Mouse (Mus musculus) liver, postnatal 0 days (tissue): ENCODE data around the gene Kalrn.

Experiments used
- CTCF ChIP-seq: sonication (generic); IDR thresholded peaks from 2 replicates; pipeline ENCODE4 v1.5.1; 2016; ENCODE audit warnings: antibody characterized with exemption, low read depth
- EP300 ChIP-seq: IDR thresholded peaks from 2 replicates; pipeline ENCODE4 v1.6.1; 2016; ENCODE audit warnings: antibody characterized with exemption, low read depth, mild to moderate bottlenecking

DNA sequence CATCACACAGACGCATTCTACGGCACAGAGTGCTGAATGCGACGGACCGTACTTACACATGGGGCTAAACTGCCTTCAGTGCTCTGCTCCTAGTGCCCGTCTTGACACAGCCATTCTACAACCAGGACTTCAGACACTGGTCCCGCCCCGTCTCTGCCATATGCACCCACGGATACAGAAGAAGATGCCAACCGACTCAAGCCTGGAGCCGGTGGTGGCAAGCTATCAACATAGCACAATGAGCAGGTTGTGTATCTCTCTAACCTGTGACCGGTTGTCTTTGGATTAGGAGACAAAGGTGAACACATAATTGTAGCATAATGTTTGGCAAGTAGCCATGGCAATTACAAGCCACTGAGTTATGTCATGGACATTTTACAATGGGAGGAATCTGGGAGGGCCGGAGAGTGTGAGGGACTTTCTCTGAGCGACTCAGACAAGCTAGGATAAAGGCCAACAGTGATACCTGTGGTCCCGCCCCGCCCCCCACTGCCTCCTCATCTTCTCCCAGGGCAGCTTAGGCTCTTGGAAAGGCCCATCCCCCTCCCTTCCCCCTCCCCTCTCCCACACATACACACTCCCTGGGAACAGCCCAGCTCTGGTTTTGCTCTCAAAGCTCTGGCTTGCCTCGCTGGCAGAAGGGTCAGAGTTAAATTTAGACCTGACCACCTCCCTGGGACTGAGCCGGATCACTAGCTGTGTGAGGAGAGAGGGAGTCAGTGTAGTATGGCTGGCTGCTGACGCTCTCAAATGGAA, 491.5 kb downstream of the Kalrn start:
- no peak for TF ChIP-seq CTCF
- no peak for TF ChIP-seq EP300
